Mouse (Mus musculus) gastrocnemius, adult 18-20 months (tissue): Measurements from ENCODE around the gene Tex261. TPM values are rescaled to one million over a fixed set of nuclear protein-coding genes. Genes with fewer than 3 reads are reported as not detected.
A peak's percentile ranks its signal among the peaks of the same experiment; 100 is the strongest.
"Not testable (repeated sequence)": the region's sequence is repeated elsewhere in the genome, so short reads cannot be mapped to it uniquely, and the experiment has no call there.

ENCODE experiments used
- DNase-seq: peaks from one replicate; pipeline ENCODE4 v3.0.0; 2021; ENCODE audit warnings: low spot score
- long read RNA-seq, 2 experiments: library from polyadenylated mRNA; stranded (forward); transcript quantifications; one replicate each; pipeline ENCODE4 v2.0.0; 2021
- total RNA-seq, 2 experiments: library from RNA; stranded (reverse); gene quantifications; 2 replicates each; pipeline ENCODE4 v1.2.3; 2021

The Tex261 gene
- total RNA-seq = 10 to 100 TPM; 41.1 to 55.3 TPM
- long read RNA-seq, experiment 1, transcript Tex261-201 (6 exons, 2,984 nt) = major isoform, 140 of 161 reads
- long read RNA-seq, experiment 1, partial matches to known transcripts = 2 of 161 reads
- long read RNA-seq, experiment 1, other reads (novel, unspliced or antisense) = 19 of 161 reads
- long read RNA-seq, experiment 2, transcript Tex261-201 (6 exons, 2,984 nt) = major isoform, 91 of 107 reads
- long read RNA-seq, experiment 2, partial matches to known transcripts = 3 of 107 reads
- long read RNA-seq, experiment 2, other reads (novel, unspliced or antisense) = 13 of 107 reads

DNA sequence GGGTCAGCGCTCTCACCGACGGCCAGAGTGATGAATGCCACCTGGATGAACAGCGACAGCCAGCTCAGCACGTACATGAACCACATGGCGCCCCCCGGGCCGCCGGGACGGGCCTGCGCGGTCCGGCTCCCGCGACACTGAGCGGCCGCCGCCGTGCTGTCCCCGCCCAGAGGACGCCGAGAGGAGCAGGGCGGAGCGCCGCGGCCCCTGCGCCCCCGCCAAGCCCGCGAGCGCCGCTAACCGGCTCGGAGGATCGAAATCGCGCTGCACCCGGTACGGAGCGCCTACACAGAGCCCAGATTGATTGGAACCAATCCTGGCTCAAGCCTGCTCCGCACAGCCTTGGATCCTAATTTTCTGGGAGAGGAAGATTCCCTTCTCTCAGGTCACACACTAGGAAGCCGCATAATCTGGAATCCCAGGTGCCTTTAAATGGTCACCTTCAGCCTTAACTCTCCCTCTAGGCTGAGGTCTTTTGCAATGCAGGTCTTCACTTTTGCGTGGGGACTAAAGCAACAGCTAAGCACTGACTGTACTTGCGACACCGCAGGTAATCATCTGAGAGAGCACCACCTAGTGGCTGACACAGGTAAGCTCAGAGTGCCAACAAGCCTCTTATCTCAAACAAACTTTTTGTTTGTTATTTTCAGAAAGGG, at the start of gene Tex261:
Gene Tex261, minus strand, starts transcription at position 176 of the 656 bp plus-strand sequence.
- DNase-seq = peak; percentile 91

DNA sequence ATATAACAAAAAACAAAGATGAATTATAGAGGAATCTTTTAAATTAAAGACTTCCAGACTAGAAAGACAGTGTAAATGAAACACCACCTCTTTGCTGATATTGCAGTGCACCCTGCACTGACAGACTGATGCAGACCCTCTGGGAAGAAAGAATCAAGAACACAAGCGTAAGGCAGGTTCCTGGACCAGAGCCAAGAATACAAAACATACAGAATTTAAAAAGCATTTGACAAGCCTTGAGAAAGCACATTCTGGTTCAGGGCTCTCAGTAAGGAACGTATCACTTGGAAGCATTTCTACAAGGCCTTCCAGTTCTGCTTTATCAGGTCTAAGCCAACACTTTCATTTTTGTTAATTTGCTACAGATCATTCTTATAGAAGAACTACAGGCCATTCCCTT, 46.2 kb upstream of the Tex261 start:
- no peak for DNase-seq

DNA sequence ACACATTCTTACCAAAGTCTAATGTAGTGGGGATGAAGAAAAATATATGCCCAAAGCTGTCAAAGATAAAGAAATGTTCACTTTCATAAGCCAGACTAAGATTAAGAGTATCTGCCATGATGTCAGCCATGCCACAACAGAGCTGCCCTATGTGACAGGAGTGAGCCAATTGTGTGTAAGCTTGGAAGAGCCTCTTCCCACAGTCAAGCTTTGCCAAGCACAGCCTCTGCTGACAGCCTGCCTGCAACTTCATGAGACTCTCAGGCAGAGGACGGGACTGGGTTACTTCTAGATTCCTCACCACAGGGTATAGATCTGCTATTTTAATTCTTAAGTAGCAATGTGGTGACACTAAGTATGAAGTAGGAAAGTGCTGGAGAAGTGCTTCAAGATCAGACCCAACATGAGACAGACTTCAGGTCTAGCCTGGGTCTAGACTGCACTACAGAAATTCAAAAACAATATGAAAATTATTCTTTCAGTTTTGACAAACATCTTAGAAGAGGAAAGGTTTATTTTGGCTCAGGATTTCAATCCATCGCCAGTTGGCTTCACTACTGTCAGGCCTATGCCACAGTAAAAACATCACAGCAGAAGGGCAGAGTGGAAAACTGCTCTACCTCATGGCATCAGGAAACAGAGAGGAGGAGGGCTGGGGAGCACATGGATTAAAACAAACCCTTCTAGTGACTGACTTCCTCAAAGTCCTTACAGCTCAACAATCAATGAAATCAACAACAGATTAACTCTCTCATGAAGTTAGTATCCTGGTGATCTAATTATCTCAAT, 45.3 kb upstream of the Tex261 start:
- no peak for DNase-seq

DNA sequence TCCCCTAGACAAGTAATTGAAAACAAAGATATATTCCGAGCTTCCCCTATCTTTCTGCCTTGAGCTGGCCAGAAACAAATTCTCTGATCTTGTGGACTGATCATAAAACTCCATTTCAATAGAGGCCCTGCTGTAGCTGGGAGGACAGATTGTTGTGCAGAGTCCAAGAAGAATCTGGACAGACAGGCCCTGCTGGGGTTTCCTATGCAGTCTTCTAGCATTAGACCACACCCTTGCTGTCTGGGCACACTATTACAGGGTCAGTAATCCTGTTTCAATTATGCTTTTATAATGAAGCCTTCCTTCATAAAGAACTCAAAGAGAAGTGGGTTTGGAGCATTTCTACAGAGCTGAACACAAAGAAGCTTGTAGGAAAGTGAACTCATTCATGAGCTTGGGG, 43.4 kb upstream of the Tex261 start:
- no peak for DNase-seq

DNA sequence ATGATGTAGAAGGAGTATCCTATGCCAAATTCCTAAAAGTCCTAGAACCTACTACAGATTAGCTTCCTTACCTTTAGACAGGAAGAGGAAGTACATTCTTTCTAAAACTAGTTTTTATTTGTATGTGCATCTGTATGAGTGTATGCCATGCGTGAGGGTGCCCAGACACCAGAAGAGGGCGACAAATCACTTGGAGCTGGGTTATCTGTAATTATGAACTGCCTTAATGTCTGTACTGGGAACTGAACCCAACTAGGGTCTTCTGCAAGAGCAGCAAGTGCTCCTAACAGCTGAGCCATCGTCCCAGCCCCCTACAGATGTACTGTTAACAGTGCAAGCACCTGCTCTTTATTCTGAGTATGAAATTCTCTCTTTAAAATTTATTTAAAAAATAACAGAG, 40.2 kb upstream of the Tex261 start:
- DNase-seq = no peak

DNA sequence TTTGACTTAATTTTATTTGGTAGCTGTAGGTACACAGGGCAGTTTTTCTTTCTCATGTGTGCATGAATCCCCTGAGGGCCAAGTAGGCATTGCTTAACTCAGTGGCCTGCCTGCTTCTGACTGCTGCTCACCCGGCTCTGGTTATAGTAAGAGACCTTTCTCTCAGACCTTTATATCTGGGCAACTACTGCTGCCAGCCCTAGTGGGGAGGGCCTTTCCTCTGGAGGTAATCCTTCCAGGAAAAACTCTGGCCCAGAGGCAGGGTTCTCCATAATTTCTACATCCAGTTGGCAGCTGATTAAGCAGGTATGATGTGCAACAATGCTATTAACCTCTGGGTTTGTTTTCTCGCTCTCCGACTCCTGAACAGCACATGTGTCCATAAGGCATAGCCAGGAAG, 27.2 kb upstream of the Tex261 start:
- no peak for DNase-seq

DNA sequence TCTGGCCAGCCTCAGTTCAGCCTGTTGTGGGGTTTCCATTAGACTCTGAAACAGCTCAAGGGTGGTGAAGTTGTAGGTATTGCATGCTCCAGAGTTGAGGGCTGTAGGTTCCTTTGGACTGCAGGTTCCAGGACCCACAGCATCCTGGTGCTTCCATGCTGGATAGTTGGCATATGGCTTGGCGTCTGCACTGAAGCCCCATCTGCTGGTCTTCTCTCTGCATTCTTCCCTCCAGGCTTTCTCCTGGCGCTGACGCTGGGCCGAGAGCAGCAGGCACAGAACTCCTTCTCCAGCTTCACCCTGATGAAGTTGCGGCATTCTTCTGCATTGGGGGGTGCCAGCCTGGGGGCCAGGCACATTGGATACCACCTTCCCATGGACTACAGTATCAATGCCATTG, 26.4 kb upstream of the Tex261 start:
- no peak for DNase-seq

DNA sequence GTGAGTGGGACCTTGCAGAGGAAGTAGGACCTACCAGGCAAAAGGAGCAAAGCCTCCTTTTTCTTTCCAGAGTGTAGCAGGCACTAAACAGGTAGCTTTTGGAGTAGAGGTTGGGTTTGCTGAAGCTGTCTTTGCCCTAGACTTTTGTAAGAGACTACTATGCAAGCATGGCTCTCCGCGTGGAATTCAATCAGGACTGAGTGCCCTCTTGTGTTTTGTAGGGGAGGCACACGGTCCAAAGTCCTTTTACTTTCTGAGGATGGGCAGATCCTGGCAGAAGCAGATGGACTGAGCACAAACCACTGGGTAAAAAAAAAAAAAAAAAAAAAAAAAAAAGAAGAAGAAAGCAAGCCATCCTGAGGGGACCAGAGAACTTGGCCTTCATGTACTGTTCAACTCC, 21.1 kb upstream of the Tex261 start:
- no peak for DNase-seq

DNA sequence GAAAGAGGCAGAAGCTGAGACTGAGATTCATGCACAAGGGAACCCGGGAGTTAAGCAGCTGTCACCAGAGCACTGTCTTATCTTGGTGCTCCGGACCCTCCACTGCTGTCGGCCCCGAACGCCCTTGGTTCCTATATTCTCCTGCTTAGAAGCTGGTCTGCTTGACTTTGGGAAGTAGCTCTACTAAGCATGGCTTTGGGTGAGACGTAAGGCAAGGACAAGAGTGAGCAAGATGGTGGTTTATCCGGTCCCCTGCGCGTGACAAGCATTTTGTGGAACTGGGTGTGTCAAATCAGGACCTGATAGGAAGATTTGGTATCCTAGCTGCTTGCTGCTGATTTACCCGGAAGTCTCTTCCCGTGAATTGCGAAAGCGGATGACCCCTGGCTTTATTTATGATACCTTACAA, 19.9 kb upstream of the Tex261 start:
- peak; percentile 15 for DNase-seq

DNA sequence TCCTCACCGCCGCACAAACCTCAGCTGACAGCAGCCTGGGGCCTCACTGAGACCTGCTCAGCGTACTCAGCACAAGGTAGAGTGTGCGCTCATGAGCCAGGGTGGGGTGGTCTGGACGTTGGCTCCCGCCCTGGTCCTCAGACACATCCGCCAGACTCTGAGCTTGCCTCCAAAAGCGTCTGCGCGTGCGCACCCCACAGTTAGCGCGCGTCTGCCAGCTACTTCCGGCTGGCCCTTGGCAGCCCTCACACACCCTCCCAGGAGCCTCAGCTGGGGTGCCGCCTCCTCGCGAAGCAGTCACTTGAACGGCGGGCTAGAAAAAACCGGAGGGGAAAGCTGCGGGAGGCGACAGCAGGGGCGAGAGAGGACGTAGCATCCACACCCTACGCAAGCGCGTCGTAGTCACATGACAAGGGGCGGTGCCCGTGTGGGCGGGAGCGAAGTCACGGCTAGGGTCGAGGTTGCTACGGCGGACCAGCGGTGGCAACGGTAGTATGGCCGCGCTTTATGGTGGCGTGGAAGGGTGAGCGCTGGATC, 19.2 kb upstream of the Tex261 start, which contains the start of gene Nagk:
Gene Nagk, plus strand, starts transcription at position 223 of the 537 bp plus-strand sequence.
- peak; percentile 91 for DNase-seq

DNA sequence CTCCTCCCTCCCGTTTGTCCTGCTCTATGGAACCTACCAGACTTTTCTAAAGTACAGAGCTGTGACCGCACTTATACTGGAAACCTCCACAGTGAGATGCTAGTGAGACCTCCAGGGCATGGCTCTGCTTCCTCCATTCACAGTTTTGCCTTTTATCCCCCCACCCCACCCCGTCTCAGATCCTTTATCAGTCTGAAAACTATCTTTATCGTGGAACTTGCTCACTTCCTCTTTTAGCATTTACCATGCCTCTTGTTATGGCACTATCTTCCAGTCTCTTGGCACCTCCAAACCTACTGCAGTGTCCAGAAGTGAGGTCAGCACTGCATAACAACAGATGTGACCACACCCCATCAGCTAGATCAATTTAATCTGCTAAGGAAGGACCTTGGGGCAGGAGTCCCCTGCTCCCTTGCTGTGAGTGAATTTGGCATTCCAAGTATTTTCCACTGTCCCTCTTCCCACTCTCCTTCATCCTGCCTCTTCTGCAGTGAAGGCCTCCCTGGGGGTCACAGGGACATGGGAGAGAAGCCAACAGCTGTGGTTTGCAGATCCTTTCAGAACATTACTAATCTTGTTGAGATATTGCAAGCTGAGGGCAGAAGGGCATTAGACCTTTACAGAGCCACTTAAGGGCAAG, 15.8 kb upstream of the Tex261 start:
- DNase-seq = no peak

DNA sequence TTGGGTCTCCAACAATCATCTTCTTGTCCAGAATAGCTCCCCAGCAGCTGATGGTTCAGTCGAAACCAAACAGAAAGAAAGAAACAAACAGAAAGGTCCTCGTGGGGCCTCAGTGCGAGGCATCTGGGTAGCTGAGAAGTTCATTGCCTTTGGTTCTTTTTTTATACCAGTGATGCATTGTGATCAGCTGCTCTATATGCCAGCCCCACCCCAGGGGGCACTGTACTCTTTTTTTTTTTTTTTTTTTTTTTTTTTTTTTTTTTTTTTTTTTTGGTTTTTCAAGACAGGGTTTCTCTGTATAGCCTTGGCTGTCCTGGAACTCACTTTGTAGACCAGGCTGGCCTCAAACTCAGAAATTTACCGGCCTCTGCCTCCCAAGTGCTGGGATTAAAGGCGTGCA, 14.9 kb upstream of the Tex261 start:
- not testable (repeated sequence) for DNase-seq

DNA sequence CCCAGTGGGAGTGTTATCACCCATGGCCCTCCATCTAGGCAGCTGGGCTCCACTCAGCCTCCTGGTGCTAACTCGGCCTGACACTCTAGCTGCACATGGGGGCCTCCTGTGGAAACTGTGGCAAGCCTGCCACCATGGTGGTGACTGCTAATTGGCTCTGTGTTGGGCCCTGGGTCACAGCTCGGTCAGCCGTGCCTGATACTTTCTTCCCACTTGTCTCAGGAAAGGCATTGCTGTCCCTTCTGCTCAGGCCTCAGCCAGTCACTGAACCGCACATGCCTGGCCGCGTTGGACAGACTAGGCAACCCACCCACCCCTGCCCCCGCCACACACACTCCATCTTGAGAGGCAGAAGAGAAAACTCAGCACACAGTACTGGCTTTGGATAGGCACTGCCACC, 12.9 kb upstream of the Tex261 start:
- DNase-seq = no peak

DNA sequence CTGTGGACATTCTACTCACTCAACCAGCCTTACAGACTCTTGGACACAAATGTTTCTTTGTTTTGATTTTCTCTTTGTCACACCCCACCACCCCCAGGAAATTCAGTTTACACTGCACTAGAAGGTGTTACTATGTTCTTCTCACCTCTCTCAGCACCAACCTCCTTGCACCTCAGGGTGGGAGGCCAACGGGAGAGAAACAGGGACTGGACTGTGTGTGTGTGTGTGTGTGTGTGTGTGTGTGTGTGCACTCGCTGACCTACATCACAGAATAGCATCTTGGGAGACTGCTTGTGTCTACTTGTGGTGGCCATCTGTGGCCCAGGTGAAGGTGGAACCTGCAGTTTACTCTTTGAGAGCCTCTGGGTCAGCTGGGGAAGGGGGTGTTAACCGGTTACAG, 10.8 kb upstream of the Tex261 start:
- no peak for DNase-seq

DNA sequence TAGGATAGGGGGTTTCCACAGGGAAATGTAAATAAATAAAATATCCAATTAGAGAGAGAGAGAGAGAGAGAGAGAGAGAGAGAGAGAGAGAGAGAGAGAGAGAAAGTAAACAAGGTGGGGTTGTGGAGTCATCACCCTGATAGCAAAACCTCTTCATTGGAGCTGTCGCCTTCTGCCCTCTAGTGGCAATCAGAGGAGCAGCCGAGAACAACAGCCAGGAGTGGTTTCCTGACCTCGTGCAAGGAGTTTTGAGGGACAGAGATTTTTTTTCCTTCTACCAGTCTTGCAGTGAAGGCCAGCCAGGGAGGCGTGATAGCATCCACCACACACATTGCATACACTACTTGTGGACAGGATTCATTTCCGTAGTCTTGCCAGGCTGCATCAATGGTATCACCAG, 3.4 kb upstream of the Tex261 start:
- DNase-seq = peak; percentile 67

DNA sequence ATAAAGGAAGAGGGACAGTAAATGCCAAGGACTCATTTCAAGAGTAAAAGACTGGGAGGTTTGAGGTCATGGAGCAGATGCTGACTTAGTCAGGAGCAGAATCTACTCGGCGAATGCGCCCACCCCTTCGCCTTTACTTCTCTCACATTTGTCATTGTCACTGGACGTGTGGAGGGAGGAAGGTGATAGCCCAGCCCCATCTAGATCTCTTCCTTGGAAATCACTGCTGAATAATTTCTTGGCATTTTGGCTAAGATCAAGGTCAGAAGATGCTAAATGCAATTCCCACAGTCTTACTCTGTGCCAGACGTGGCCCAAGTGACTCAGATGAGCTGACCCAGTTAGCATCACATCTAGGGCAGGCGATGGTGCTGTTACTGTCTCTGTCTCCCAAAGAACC, 2.7 kb upstream of the Tex261 start:
- no peak for DNase-seq

DNA sequence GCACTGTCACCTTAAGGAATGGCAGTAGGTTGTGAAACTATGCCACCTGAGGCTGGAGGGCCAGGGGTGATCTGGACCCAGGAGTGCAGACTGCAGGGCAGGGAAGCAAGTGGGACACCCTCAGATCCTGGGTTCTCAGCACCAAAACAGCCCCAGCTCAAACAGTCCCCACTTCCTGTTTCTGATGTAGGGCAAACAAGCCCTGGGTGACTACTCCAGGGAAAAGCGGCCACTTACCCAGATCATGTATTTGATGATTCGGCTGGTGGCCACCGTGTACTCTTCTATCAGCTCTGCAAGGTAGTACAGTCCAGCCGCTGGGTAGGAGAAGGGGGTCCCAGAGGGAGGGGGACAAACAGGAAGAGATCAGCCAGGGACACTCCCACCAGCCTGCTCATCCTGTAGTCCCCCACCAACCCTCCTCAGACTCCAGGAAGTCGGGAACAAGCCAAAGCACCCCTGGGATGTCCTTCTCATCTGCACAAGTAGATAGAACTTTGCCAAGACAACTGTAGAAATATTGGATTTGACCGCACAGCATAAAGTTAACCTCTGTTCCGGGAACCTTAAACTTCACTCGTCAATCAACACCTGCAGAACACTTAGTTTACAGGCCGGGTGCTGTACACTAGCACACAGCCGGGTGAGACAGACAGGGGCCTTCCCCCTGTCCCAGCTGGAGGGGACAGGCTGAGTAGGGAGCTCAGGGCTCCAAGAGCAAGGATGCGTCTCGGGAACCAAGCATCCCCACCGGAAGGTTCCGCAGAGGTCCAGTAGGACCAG, 641 bp downstream of the Tex261 start:
- DNase-seq = peak; percentile 19

DNA sequence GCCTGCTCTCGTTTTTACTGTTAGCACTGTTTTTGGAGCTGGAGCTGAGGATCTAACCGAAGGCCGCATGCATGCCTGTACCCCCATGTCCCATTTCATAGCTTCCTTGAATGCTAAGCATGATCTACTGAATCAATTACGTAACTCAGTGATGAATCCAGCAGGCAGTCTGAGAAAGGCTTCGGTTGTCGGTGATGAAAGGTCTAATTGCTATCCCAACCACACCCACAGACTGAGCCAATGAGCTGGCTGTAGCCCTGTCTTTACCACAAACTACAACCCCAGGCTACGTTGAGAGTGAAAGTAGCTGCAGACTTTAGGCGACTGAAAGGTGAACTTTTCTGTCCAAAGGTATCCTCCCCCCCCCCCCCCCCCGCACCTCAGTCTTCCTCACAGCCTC, 1.5 kb downstream of the Tex261 start:
- DNase-seq = no peak

DNA sequence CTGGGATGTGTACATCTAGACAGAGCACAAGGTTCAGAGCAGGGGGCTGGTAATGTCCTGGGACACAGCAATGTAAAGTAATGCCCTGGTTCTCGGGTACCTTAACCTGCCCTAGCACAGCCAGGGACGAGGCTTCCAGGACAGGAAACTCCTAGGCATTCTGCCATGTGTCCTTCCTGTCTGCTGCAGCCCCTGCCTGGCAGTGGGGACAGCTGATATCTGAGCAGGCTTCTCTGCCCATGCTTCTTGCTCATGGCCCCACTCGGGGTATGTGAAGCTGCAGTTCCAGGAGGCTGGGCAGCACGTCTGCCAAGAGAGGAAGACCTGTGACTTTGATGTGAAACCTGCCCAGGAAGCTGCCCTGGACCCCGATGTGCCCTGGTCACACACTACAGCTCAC, 7.1 kb downstream of the Tex261 start:
- peak; percentile 14 for DNase-seq

DNA sequence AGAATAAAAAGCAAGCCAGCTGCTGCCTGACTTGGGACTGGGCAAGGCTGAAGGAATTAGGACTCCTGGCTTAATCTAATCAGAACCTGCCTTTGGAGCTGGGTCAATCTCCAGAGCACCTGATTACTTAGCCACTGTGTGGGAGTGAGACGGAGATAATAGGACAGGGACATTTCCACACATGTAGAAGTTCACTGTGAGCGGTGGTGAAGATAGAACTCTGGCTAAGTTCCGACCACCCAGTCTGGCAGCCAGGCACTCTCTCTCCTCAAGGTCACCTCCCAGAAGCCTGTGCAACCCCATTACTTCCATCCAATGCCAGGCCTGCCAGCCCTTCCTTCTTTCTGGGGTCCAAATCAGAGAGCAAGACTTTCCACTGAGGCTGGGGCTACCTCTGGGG, 8.6 kb downstream of the Tex261 start:
- no peak for DNase-seq

DNA sequence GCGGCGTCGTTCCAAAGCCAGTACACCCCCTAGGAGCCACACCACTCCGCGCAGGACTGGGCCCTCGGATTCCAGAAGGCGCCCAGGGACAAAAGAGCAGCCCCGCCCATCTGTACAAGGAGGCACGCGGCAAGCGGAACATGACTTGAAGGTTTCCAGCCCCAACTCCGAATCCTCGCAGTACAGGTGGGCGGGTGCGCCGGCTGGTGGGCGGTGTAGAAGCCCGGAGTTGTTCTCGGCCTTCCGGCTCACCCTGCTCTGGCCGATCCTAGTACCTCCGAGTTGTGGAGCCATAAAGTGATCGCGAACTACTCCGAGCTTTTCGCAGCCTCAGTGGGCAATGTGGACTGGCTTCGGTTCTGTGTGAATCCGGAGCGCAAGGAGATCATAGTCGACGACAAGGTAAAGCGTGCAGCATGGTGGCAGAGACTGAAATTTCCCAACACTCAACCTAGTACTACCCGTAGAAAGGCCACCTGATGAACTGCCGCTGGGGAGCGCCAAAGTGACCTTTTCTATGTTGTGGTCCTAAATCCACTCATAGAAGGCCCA, 12.7 kb downstream of the Tex261 start:
- no peak for DNase-seq
